Mouse (Mus musculus) limb, embryonic 13.5 days (tissue): ENCODE measurements around the gene Cyp1b1. TPM values are rescaled to one million over a fixed set of nuclear protein-coding genes. Genes with fewer than 3 reads are reported as not detected.
A peak's percentile ranks its signal among the peaks of the same experiment; 100 is the strongest.

Source experiments
- ATAC-seq: fragments of 200-750 bp; cut with Nextera tagmentation; 2 replicates; pipeline ENCODE4 v1.8.0; 2017; ENCODE audit warnings: low read depth, moderate number of reproducible peaks, moderate TSS enrichment; ENCODE audit not compliant: low FRiP score
- H3K27ac ChIP-seq: fragments of 300-500 bp; sonication (generic); 2 replicates; pipeline ENCODE4 v1.5.1; 2015; ENCODE audit warnings: inconsistent platforms, mild to moderate bottlenecking, moderate library complexity
- H3K27me3 ChIP-seq: fragments of 300-500 bp; sonication (generic); 2 replicates; pipeline ENCODE4 v1.6.1; 2015; ENCODE audit warnings: mild to moderate bottlenecking, inconsistent platforms
- H3K36me3 ChIP-seq: fragments of 300-500 bp; sonication (generic); 2 replicates; pipeline ENCODE4 v1.6.1; 2015; ENCODE audit warnings: inconsistent platforms, mild to moderate bottlenecking, moderate library complexity
- H3K4me1 ChIP-seq: fragments of 300-500 bp; sonication (generic); 2 replicates; pipeline ENCODE4 v1.6.1; 2015; ENCODE audit warnings: inconsistent platforms
- H3K4me2 ChIP-seq: fragments of 300-500 bp; sonication (generic); replicated peaks from 2 replicates; pipeline ENCODE4 v1.6.1; 2015; ENCODE audit warnings: inconsistent platforms, mild to moderate bottlenecking, moderate library complexity
- H3K4me3 ChIP-seq: fragments of 300-500 bp; sonication (generic); 2 replicates; pipeline ENCODE4 v1.5.1; 2015; ENCODE audit warnings: moderate library complexity, mild to moderate bottlenecking, inconsistent platforms
- H3K9ac ChIP-seq: fragments of 300-500 bp; sonication (generic); 2 replicates; pipeline ENCODE4 v1.6.1; 2015; ENCODE audit warnings: mild to moderate bottlenecking, inconsistent platforms
- H3K9me3 ChIP-seq: fragments of 300-500 bp; sonication (generic); 2 replicates; pipeline ENCODE4 v1.6.1; 2016; ENCODE audit warnings: inconsistent platforms
- WGBS: fragments of 180-500 bp; shearing (Covaris S2); methylation state at CpG from one replicate; pipeline ENCODE4 v1.1.7; 2015; 5-methylcytosine and 5-hydroxymethylcytosine counted together
- polyA plus RNA-seq: library from polyadenylated mRNA; unstranded; fragments of >200 nt; fragmentation: Nextera tagmentation; extraction: Ambion mirVana; gene quantifications from 2 replicates; pipeline ENCODE4 v1.2.1, GENCODE M21; 2015

Cyp1b1 gene
- polyA plus RNA-seq, 1 experiment from 2014 or later = 3.4 TPM

DNA sequence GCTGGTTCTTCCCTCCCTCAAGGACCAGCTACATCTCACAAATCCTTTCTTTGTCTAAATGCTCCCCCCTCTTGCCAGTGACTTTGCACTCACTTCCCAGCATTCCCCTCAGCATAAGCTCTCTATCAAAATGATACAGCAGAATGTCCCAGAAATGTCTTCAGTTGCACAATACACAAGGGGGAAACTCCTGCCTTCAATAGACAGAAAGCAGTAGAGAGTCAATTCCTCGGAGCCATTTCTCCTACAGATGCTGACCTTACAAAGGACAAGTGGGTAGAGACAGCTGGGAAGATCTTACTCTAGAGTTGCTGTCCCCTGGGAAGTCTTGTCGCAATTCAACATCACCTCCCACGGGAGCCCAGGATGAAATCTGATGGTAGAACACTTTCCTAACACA, 22.7 kb upstream of the Cyp1b1 start:
- Histone ChIP-seq H3K4me2 (no peak overlapping the region), H3K9ac (no peak overlapping the region), H3K4me3 (no peak overlapping the region), H3K9me3 (no peaks in the 10 kb centered on the region), H3K27ac (no peak overlapping the region), H3K4me1 (peaks cover 32% of the 10 kb centered on the region), H3K36me3 (no peaks in the 10 kb centered on the region), H3K27me3 (peaks cover 50% of the 10 kb centered on the region)
- WGBS = 72% methylated on average over 3 of the region's 3 CpGs
- no peak for ATAC-seq

DNA sequence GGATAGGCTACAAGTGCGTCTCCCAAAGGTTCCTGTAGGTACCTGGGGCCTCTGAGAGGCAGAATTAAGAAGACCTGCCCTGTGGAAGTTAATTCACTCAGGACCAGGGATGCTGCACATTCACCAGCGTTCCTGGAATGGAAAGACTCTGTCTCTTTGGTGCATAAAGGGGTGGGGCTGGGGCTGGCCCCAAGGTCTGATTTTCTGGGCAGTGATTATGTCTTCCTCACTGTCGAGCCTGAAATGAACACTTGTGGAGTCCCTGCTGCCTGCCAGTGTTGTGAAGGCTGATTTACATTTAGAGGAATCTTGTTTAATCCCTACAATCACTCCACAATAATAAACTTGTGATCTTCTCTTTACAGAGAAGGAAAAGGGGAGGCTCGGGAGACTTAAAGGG, 18.2 kb upstream of the Cyp1b1 start:
- Histone ChIP-seq H3K4me1 (peaks cover 46% of the 10 kb centered on the region), H3K27ac (no peak overlapping the region), H3K27me3 (peaks cover 56% of the 10 kb centered on the region), H3K4me3 (no peak overlapping the region), H3K9ac (no peak overlapping the region), H3K36me3 (no peaks in the 10 kb centered on the region), H3K9me3 (no peaks in the 10 kb centered on the region), H3K4me2 (no peak overlapping the region)
- 41% methylated on average over 4 of the region's 4 CpGs for WGBS
- no peak for ATAC-seq

DNA sequence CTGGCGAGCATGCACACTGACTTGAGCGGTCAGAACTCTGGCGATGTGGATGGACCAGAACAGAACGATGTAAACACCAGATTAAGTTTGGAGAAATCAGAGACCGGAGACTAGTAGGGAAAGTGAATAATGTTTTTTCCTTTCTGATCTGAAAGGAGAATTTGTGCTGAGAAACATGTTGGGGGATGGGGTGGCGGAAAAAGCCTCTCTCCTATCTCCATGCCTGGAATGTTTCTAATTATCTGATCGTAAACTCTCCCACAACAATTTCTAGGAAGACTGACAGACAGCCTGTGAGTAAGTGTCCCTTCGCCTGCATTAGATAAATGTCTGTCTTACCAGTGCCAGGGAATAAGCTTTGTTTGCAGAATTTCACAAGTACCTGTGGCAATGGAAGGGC, 16.1 kb upstream of the Cyp1b1 start:
- no peak overlapping the region for H3K9ac ChIP-seq
- H3K36me3 ChIP-seq = no peaks in the 10 kb centered on the region
- peaks cover 58% of the 10 kb centered on the region for H3K27me3 ChIP-seq
- no peak overlapping the region for H3K4me2 ChIP-seq
- WGBS = 13% methylated on average over 8 of the region's 8 CpGs
- H3K4me3 ChIP-seq = no peak overlapping the region
- H3K27ac ChIP-seq = no peak overlapping the region
- ATAC-seq = no peak
- peaks cover 50% of the 10 kb centered on the region for H3K4me1 ChIP-seq
- no peaks in the 10 kb centered on the region for H3K9me3 ChIP-seq

DNA sequence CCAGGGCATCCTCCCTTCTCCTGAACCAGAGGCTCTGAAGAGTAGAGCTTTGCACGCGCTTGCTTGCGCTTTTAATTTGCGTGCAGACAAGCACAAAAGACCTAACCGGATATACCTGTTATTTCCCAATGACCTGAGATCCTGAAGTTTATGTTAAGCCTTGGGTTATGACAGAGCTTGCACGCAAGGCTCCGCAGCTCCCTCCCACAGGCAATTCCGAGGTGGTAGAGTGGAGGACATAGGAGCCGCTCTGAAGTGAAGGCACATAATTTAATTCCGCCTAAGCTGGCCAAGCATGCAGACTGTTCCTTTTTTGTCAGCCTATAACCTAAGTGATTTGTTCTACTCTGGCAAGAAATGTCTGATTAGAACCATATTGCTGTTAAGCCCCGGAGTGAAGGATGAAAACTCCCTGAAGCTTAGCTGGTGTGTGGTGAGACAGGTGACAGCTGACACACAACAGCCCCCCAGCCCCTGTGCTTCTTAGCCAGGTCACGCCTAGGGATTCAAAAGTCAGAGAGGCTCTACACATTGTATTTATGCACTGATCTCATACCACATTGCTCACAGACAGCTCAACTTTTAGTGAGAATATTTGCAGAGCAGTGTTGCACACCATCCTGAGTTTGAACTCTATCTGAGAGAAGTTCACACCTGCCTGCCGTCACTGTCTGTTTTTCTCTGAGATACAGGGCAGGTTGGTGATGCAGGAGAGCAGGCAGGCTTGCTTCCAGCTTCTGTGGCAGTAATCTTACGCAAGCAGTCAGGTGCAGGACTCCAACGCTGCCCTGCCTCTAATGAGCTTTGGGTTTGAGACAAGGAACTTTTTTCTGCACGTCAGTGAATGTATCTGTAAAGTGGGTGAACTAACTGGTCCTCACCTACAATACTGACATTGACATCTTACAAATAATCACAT, 14.0 kb upstream of the Cyp1b1 start:
- ATAC-seq = peak; percentile 81
- Histone ChIP-seq H3K4me2 (peak overlapping the region; percentile 52), H3K27me3 (peaks cover 74% of the 10 kb centered on the region), H3K27ac (no peak overlapping the region), H3K9ac (0 out of 2 replicates have a peak overlapping the region, but pooled peaks have one; percentile 0), H3K36me3 (no peaks in the 10 kb centered on the region), H3K4me3 (peak overlapping the region; percentile 27), H3K4me1 (peaks cover 46% of the 10 kb centered on the region), H3K9me3 (no peaks in the 10 kb centered on the region)
- 7% methylated on average over 16 of the region's 16 CpGs for WGBS

DNA sequence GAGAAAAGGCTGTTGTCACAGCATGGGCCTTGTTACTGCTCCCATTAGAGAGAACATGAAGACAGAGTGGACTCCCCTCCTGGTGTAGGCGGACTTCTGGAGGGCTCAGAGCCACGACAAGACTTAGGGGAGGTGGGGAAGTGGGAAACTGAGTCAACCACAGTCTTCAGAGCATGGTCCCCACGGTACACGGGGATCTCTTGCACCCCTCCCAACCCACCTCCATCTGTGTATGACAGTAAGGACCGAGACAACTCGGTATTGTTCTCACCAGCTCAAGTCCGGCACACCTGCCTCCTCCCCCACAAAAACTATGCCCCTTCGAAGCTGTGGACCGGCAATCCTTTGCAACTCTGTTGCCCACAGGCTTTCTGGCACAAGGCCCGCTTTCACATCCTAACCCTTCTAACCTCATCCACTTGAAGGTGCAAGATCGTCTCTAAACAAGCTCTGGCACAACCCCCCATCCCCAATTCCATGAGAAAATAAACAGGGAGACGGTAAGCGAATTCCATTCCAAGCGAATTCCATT, 13.3 kb upstream of the Cyp1b1 start:
- WGBS = 13% methylated on average over 14 of the region's 14 CpGs

DNA sequence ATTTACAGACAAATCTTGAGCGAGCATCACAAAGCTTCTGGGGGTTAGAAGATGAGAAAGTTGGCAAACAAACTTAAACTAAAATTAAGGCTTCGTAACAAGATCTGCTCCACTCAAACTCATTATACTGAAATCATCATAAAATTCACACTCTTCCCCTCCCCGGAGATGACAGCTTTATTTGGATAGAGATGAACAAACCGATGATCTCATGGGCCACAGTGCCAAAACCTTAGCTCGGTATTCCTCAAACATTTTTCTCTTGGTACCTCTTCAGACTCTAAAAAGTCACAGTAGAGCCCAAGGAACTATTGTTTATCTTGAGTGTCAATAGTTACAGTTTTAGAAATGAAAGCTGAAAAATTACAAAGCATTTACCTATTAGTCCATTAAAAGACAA, 11.8 kb upstream of the Cyp1b1 start:
- H3K27me3 ChIP-seq = peaks cover 66% of the 10 kb centered on the region

More for the DNA sequence above, 13.3 kb upstream of the Cyp1b1 start:
- H3K9me3 ChIP-seq = no peaks in the 10 kb centered on the region
- H3K27ac ChIP-seq = 0 out of 2 replicates have a peak overlapping the region, but pooled peaks have one; percentile 28
- peak overlapping the region; percentile 27 for H3K4me3 ChIP-seq
- peak overlapping the region; percentile 52 for H3K4me2 ChIP-seq
- peaks cover 72% of the 10 kb centered on the region for H3K27me3 ChIP-seq
- ATAC-seq = no peak
- no peaks in the 10 kb centered on the region for H3K36me3 ChIP-seq
- peaks cover 39% of the 10 kb centered on the region for H3K4me1 ChIP-seq
- 0 out of 2 replicates have a peak overlapping the region, but pooled peaks have one; percentile 0 for H3K9ac ChIP-seq

DNA sequence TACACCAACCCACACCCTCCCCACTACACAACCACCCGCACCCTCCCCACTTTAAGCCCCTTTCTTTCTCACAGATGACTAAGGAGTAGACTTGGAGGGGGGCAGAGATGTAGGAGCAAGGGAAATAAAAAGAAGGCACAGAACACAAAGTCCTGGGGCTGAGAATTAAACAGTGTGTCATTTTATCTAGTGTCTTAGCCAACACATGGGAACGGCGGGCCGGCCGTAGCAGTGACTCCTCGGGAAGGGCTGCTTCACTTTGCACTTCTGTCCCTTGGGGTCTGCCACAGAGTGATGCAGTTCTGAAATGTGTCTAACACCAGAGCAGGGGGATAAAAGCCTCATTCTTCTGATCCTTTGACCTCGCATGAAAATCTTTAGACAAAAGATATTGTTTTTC, 5.8 kb upstream of the Cyp1b1 start:
- Histone ChIP-seq H3K4me1 (no peaks in the 10 kb centered on the region), H3K9ac (no peak overlapping the region), H3K4me3 (no peak overlapping the region), H3K9me3 (0 out of 2 replicates have a peak, but pooled peaks cover 3% of the 10 kb centered on the region), H3K36me3 (no peaks in the 10 kb centered on the region), H3K27ac (no peak overlapping the region), H3K27me3 (peaks cover 54% of the 10 kb centered on the region), H3K4me2 (no peak overlapping the region)
- no peak for ATAC-seq
- WGBS = 80% methylated on average over 7 of the region's 7 CpGs

More for the DNA sequence above, 11.8 kb upstream of the Cyp1b1 start:
- no peaks in the 10 kb centered on the region for H3K36me3 ChIP-seq
- H3K4me2 ChIP-seq = no peak overlapping the region
- H3K4me1 ChIP-seq = peaks cover 28% of the 10 kb centered on the region
- H3K9me3 ChIP-seq = no peaks in the 10 kb centered on the region
- H3K27ac ChIP-seq = no peak overlapping the region
- 77% methylated on average over 5 of the region's 5 CpGs for WGBS
- no peak overlapping the region for H3K9ac ChIP-seq
- H3K4me3 ChIP-seq = no peak overlapping the region
- ATAC-seq = no peak

DNA sequence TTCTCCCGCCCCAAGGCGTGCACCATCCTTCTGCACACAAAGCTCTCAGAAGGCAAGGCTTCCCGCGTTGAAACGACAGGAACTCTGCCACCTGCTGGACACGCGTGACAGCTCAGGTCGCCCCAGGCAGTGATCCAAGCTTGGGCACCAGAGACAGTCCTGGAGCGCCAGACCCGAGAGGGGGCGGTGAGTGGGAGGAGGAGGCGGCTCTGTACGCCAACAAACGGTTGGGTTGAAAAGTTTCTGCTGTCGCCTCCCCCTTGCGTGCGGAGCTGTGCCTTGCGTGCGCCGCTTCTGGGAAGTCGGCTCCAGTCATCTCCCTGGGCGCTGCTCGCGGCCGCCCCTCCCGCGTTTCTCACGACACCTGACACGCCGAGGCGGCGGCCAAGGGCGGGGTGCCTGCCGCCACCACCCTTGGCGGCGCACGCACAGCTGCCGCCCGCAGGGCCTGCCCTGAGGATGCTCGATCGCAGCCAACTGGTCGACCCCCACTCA, 835 bp upstream of the Cyp1b1 start:
- H3K4me1 ChIP-seq = peaks cover 33% of the 10 kb centered on the region
- peak overlapping the region; percentile 47 for H3K4me3 ChIP-seq
- no peak overlapping the region for H3K27ac ChIP-seq
- H3K9ac ChIP-seq = peak overlapping the region; percentile 51
- H3K4me2 ChIP-seq = peak overlapping the region; percentile 86
- H3K9me3 ChIP-seq = 0 out of 2 replicates have a peak, but pooled peaks cover 3% of the 10 kb centered on the region
- H3K27me3 ChIP-seq = peaks cover 72% of the 10 kb centered on the region
- WGBS = under 1% methylated on average over 38 of the region's 42 CpGs
- no peaks in the 10 kb centered on the region for H3K36me3 ChIP-seq
- peak; percentile 79 for ATAC-seq

DNA sequence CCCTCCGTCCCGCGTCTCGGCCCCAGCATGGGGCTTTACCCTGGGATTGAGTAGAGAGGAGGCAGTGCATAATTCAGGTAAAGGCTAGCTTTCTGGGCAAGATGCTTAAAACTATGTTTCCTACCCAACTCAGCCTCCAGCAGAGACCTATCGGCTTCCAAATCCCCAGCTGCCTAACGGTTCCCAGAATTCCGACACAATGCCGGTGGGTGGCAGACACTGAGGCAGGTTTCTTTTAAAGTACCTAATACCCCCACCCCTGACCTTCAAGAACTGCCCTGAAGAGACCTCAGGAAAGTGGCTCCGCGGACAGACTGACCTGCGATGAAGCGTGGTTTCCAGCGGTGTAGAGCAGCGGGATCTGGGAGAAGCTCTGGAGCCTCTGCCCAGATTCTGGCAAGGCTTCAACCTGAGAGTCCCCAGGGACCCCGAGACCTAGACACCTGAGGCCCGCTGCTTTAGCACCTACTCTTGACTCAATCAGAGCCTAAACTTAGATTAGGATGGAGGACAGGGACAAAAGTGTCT, 429 bp downstream of the Cyp1b1 start:
- H3K4me3 ChIP-seq = peak overlapping the region; percentile 47
- 0 out of 2 replicates have a peak, but pooled peaks cover 3% of the 10 kb centered on the region for H3K9me3 ChIP-seq
- peaks cover 33% of the 10 kb centered on the region for H3K4me1 ChIP-seq
- ATAC-seq = no peak
- H3K27ac ChIP-seq = no peak overlapping the region
- no peaks in the 10 kb centered on the region for H3K36me3 ChIP-seq
- peaks cover 84% of the 10 kb centered on the region for H3K27me3 ChIP-seq
- peak overlapping the region; percentile 51; the same call in 1 of the 2 replicates for H3K9ac ChIP-seq
- H3K4me2 ChIP-seq = peak overlapping the region; percentile 86
- under 1% methylated on average over 16 of the region's 16 CpGs for WGBS

DNA sequence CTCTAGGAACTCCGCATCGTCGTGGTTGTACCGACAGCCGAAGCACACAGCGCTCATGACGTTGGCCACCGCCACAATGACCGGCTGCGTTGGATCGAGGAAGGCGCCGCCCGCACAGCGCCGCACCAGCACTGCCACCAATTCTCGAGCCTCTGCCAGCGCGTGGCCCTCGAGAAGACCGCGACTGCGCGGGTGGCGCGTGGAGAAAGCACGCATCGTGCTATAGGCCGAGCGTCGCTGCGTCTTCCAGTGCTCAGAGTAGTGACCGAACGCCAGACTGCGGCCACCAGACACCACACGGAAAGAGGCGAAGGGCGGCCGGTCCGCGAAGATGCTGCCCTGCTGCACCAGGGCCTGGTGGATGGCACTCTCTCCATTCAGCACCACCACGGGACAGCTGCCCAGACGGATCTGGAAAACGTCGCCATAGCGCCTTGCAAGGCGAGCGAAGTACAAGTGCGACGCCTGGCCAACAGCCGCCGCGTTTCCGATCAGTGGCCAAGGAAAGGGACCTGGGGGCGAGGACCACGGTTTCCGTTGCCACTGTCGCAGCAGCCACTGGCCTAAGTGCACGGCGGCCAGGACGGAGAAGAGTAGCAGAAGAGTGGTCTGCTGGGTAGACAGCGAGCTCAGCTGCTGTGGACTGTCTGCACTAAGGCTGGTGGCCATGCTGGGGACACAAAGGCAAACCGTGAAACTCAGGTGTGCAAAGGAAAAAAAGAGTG, 1.1 kb downstream of the Cyp1b1 start:
- Histone ChIP-seq H3K4me3 (peak overlapping the region; percentile 47), H3K4me1 (peaks cover 33% of the 10 kb centered on the region), H3K9ac (peak overlapping the region; percentile 50), H3K4me2 (peak overlapping the region; percentile 86), H3K27me3 (peaks cover 80% of the 10 kb centered on the region), H3K36me3 (no peaks in the 10 kb centered on the region), H3K27ac (no peak overlapping the region), H3K9me3 (0 out of 2 replicates have a peak, but pooled peaks cover 3% of the 10 kb centered on the region)
- ATAC-seq = no peak
- under 1% methylated on average over 63 of the region's 63 CpGs for WGBS

DNA sequence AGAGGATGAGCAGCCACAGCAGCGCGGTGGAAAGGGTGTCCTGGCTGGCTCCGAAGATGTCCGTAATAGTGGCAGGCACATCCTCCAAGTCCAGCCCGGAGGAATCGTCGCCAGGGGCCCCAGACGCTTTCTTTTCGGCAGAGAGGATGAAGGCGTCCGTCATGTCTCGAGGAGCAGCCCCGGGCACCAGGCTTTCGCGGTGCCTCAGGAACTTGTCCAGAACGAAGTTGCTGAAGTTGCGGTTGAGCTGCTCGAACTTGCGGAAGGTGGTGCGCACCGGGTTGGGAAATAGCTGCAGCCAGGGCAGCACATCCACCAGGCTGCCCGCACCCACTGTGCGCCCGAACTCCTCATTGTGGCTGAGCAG, 1.6 kb downstream of the Cyp1b1 start:
- 0 out of 2 replicates have a peak, but pooled peaks cover 3% of the 10 kb centered on the region for H3K9me3 ChIP-seq
- H3K4me2 ChIP-seq = peak overlapping the region; percentile 86
- peaks cover 77% of the 10 kb centered on the region for H3K27me3 ChIP-seq
- H3K27ac ChIP-seq = no peak overlapping the region
- WGBS = 0% methylated on average over 24 of the region's 24 CpGs
- no peaks in the 10 kb centered on the region for H3K36me3 ChIP-seq
- no peak for ATAC-seq
- peak overlapping the region; percentile 47 for H3K4me3 ChIP-seq
- peaks cover 33% of the 10 kb centered on the region for H3K4me1 ChIP-seq
- peak overlapping the region; percentile 50 for H3K9ac ChIP-seq
